Mouse (Mus musculus) lung, adult 2 months (tissue): ENCODE results near the gene Esp6.

Experiments
- CTCF ChIP-seq: fragments of 200-500 bp; IDR thresholded peaks from 2 replicates; pipeline ENCODE4 v1.5.1; 2011; ENCODE audit warnings: mild to moderate bottlenecking, low read length, control low read depth; ENCODE audit not compliant: insufficient read depth
- POLR2A ChIP-seq: fragments of 200-500 bp; IDR thresholded peaks from 2 replicates; pipeline ENCODE4 v1.6.1; 2011; ENCODE audit warnings: low read depth, mild to moderate bottlenecking, control low read depth, low read length, borderline replicate concordance; ENCODE audit errors: extremely low read depth

GRCm38 (mm10) chr17:40591297-40591696, 30.0 kb downstream of the Esp6 start:
- TF ChIP-seq POLR2A = no peak
- no peak for TF ChIP-seq CTCF
